Mouse (Mus musculus) G1E (cell line): Measurements from ENCODE around the gene Gm45785.

ENCODE experiments used
- CTCF ChIP-seq: IDR thresholded peaks from 2 replicates; pipeline ENCODE4 v1.5.1; 2012; ENCODE audit warnings: low read depth, low read length, inconsistent platforms, mixed read lengths
- GATA1 ChIP-seq: IDR thresholded peaks from 2 replicates; pipeline ENCODE4 v1.6.1; 2012; ENCODE audit warnings: borderline replicate concordance, low read length, inconsistent platforms, mixed read lengths
- GATA2 ChIP-seq: IDR thresholded peaks from 2 replicates; pipeline ENCODE4 v1.6.1; 2012; ENCODE audit warnings: low read depth, low read length, inconsistent platforms, borderline replicate concordance
- POLR2AphosphoS5 ChIP-seq: IDR thresholded peaks from 2 replicates; pipeline ENCODE4 v1.6.1; 2012; ENCODE audit warnings: low read depth, low read length, inconsistent platforms; ENCODE audit not compliant: insufficient replicate concordance
- TAL1 ChIP-seq: conservative IDR thresholded peaks from 2 replicates; pipeline ENCODE4 v1.6.1; 2012; ENCODE audit warnings: low read depth, low read length, inconsistent platforms, mixed read lengths

- no peak for TF ChIP-seq GATA1
- no peak for TF ChIP-seq CTCF
- TF ChIP-seq POLR2AphosphoS5, result no peak
- no peak for TF ChIP-seq TAL1
- no peak for TF ChIP-seq GATA2
Measured at GRCm38 (mm10) chr7:140899121-140899520, 43.0 kb upstream of the Gm45785 start.
